Mouse (Mus musculus) megakaryocyte, embryonic 14.5 days (primary cell): Measurements from ENCODE around the gene Slc12a7.

Source experiments
- FLI1 ChIP-seq: IDR thresholded peaks from 2 replicates; pipeline ENCODE4 v1.6.1; 2012; ENCODE audit warnings: low read length, inconsistent platforms, mixed read lengths
- GATA1 ChIP-seq: IDR thresholded peaks from 3 replicates; pipeline ENCODE4 v1.6.1; 2012; ENCODE audit warnings: mixed read lengths, low read length, inconsistent platforms, borderline replicate concordance

DNA sequence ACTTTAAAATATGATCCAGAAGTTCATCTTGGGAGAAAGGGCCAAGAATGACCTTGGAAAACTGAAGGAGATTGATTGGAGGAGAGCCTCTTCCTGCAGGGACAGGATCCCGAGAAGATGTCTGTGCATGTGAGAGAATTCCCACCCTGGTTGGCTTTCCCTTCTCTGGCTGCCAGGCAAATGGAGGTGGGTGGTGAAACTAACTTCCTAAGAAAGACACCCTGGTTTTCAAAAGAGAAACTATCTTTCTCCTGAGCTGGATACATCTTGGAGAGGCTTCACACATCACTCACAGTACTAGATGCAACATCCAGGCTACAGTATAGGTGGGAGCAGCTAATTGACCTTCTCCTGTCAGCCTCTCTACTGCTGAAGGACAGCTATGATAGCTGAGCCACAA, 2.0 kb upstream of the Slc12a7 start:
- TF ChIP-seq GATA1 (no peak), FLI1 (no peak)
